Mouse (Mus musculus): ENCODE measurements at regions not wholly inside any gene's neighbourhood (a gene's known extent, or its start where the extent isn't known, plus 50 kb on each side); places are given as distances from the start of the nearest gene placed in this dataset.

- TF ChIP-seq EP300 (IDR thresholded peaks at IDR 0.05): no peak
- no peak for TF ChIP-seq CTCF (IDR thresholded peaks at IDR 0.05)
Measured at GRCm38 (mm10) chr13:32426906-32427305, 88.4 kb upstream of the Gmds start.
